Mouse (Mus musculus): ENCODE data around the gene Clpp. TPM values are rescaled to one million over a fixed set of nuclear protein-coding genes. Genes with fewer than 3 reads are reported as not detected.

The Clpp gene
- polyA plus RNA-seq, 1 experiment = 31.1 TPM

GRCm38 (mm10) chr17:57030931-57031660 is 41.0 kb downstream of the Clpp start, which contains the start of gene Khsrp:
Gene Khsrp, minus strand, starts transcription at chr17:57031522.
- Histone ChIP-seq H3K4me3 (ENCODE audit: control insufficient read depth, low read depth, low read length) (peak within 1 kb of the TSS; percentile 96), H3K36me3 (ENCODE audit: control insufficient read depth, insufficient read depth, low read length) (peaks cover 3% of the 10 kb centered on the region; the same call in 1 of the 2 replicates), H3K27ac (ENCODE audit: control insufficient read depth, insufficient read depth, low read depth, low read length) (peak within 1 kb of the TSS; percentile 96), H3K4me1 (ENCODE audit: control insufficient read depth, insufficient read depth, low read length) (peaks cover 18% of the 10 kb centered on the region), H3K27me3 (ENCODE audit: control insufficient read depth, insufficient read depth, low read length) (no peaks in the 10 kb centered on the region)
- peak; percentile 53 for TF ChIP-seq POLR2A (IDR thresholded peaks at IDR 0.05; ENCODE audit: control insufficient read depth, low read depth, low read length)
- TF ChIP-seq CTCF (IDR thresholded peaks at IDR 0.05; ENCODE audit: control insufficient read depth, insufficient read depth, insufficient replicate concordance, low read depth, low read length) = no peak

DNA sequence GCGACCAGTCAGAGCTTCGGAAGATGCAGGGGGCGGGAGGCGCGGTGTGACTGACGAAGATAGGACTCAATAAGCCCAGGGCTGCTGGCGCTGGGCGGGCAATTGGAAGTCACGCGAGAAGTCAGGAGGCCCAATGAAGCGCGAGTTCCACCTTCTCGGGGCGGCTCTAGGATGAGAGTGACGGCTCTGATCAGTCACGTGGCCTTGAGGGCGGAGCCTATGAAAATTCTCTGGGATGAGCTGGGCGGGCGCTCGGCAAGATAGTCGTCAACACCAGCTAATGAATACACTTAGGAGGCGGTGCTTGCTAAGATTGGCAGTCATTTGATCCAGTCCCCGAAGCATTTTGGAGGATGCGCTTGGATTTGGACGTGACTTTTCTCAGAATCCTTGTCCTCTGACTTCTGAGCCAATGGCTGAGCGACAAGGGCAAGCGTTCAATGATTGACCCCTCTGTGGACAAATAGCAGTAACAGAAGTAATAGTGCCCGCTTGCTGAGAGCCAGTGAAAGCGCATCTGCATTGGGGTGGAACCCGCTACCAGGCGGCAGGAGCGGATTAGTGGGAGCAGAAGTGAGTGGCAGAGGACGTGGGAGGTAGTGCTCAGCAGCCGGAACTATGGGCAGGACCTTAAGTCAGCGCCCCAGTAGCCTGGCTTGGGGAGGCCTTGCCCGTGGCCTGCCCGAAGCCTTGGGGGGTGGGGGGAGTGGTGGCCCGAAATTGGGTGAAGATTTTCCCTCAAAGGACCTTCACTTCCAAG is 41.7 kb downstream of the Clpp start:
- Histone ChIP-seq H3K36me3 (ENCODE audit: control insufficient read depth, insufficient read depth, low read length) (peaks cover 1% of the 10 kb centered on the region; the same call in 1 of the 2 replicates), H3K27ac (ENCODE audit: control insufficient read depth, insufficient read depth, low read depth, low read length) (peak overlapping the region; percentile 50), H3K27me3 (ENCODE audit: control insufficient read depth, insufficient read depth, low read length) (no peaks in the 10 kb centered on the region), H3K4me3 (ENCODE audit: control insufficient read depth, low read depth, low read length) (peak overlapping the region; percentile 96), H3K4me1 (ENCODE audit: control insufficient read depth, insufficient read depth, low read length) (peaks cover 18% of the 10 kb centered on the region)
- TF ChIP-seq CTCF (IDR thresholded peaks at IDR 0.05; ENCODE audit: control insufficient read depth, insufficient read depth, insufficient replicate concordance, low read depth, low read length) (no peak), POLR2A (IDR thresholded peaks at IDR 0.05; ENCODE audit: control insufficient read depth, low read depth, low read length) (peak; percentile 66)

- Histone ChIP-seq H3K4me3 (ENCODE audit: control insufficient read depth, low read depth, low read length) (no peak overlapping the region), H3K36me3 (ENCODE audit: control insufficient read depth, insufficient read depth, low read length) (no peaks in the 10 kb centered on the region), H3K27me3 (ENCODE audit: control insufficient read depth, insufficient read depth, low read length) (no peaks in the 10 kb centered on the region), H3K27ac (ENCODE audit: control insufficient read depth, insufficient read depth, low read depth, low read length) (no peak overlapping the region), H3K4me1 (ENCODE audit: control insufficient read depth, insufficient read depth, low read length) (peaks cover 18% of the 10 kb centered on the region)
- no peak for TF ChIP-seq CTCF (IDR thresholded peaks at IDR 0.05; ENCODE audit: control insufficient read depth, insufficient read depth, insufficient replicate concordance, low read depth, low read length)
- TF ChIP-seq POLR2A (IDR thresholded peaks at IDR 0.05; ENCODE audit: control insufficient read depth, low read depth, low read length) = 0 out of 2 replicates have a peak, but pooled peaks have one; percentile 11
Observed at GRCm38 (mm10) chr17:57032854-57033253, 42.7 kb downstream of the Clpp start.

DNA sequence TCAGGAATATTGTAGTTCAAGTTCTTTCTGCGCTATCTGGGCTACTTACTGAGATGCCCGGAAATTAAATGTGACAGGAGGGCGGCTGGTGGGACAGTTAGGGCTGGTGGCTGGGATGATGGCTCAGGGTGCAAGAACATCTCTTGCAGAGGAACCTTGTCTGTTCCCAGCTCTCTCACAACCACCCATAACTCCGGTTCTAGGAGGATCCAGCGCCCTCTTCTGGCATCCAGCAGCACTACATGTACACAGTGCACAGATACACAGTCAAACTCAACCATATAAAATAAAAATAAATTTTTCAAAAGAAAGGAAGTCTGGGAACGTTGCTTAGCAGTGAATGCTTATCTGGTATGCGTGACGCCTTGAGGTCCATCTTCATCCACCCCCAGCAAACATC is 48.9 kb downstream of the Clpp start:
- H3K4me3 ChIP-seq (ENCODE audit: control insufficient read depth, low read depth, low read length) = peak overlapping the region; percentile 76
- H3K4me1 ChIP-seq (ENCODE audit: control insufficient read depth, insufficient read depth, low read length) = no peaks in the 10 kb centered on the region; the same call in 1 of the 2 replicates
- no peak for TF ChIP-seq POLR2A (IDR thresholded peaks at IDR 0.05; ENCODE audit: control insufficient read depth, low read depth, low read length)
- peak; percentile 56; the same call in 1 of the 2 replicates for TF ChIP-seq CTCF (IDR thresholded peaks at IDR 0.05; ENCODE audit: control insufficient read depth, insufficient read depth, insufficient replicate concordance, low read depth, low read length)
- no peaks in the 10 kb centered on the region for H3K27me3 ChIP-seq (ENCODE audit: control insufficient read depth, insufficient read depth, low read length)
- H3K27ac ChIP-seq (ENCODE audit: control insufficient read depth, insufficient read depth, low read depth, low read length) = no peak overlapping the region
- no peaks in the 10 kb centered on the region for H3K36me3 ChIP-seq (ENCODE audit: control insufficient read depth, insufficient read depth, low read length)

DNA sequence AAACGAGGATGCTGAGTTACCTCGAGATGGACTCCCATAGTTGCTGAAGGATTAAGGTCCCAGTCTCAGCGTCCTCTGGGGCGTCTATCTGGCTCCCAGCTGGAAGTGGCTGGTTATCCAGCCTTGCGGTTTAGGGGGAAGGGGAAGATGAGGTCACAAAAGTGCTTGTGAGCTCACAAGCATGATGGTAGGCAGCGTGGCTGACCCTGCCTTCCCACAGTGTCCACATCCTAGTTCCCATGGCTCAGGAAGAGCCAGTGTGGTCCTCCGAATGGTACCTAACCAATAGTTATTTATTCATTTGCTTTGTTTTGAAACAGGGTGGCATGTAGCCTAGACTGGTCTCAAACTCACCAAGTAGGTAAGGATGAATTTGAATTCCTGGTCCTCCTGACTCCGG is 51.4 kb downstream of the Clpp start, which contains the start of gene Slc25a41:
TSS of gene Slc25a41 (minus strand) at position 101 of the 400 bp plus-strand sequence.
- Histone ChIP-seq H3K27me3 (ENCODE audit: control insufficient read depth, insufficient read depth, low read length) (no peaks in the 10 kb centered on the region), H3K4me1 (ENCODE audit: control insufficient read depth, insufficient read depth, low read length) (no peaks in the 10 kb centered on the region; the same call in 1 of the 2 replicates), H3K27ac (ENCODE audit: control insufficient read depth, insufficient read depth, low read depth, low read length) (peak within 1 kb of the TSS; percentile 34; the same call in 1 of the 2 replicates), H3K36me3 (ENCODE audit: control insufficient read depth, insufficient read depth, low read length) (no peaks in the 10 kb centered on the region), H3K4me3 (ENCODE audit: control insufficient read depth, low read depth, low read length) (peak within 1 kb of the TSS; percentile 87)
- TF ChIP-seq POLR2A (IDR thresholded peaks at IDR 0.05; ENCODE audit: control insufficient read depth, low read depth, low read length) (peak; percentile 72; the same call in 1 of the 2 replicates), CTCF (IDR thresholded peaks at IDR 0.05; ENCODE audit: control insufficient read depth, insufficient read depth, insufficient replicate concordance, low read depth, low read length) (no peak)

Other genes with a start within 250 kb of the Clpp start
- gene Nrtn, start 232.8 kb upstream of the Clpp start, polyA plus RNA-seq (2012; rRNA removed) = 7.8 and 9.2 TPM in 2 replicates
- gene Dus3l, start 225.5 kb upstream of the Clpp start, polyA plus RNA-seq (2012; rRNA removed) = 29.7 and 31.3 TPM in 2 replicates
- 158 and 194 TPM in 2 replicates for gene Prr22, start 220.1 kb upstream of the Clpp start, polyA plus RNA-seq (2012; rRNA removed)
- 312 and 332 TPM in 2 replicates for gene Rfx2, start 159.3 kb upstream of the Clpp start, polyA plus RNA-seq (2012; rRNA removed)
- 166 TPM in 2 replicates for gene Acsbg2, start 115.9 kb upstream of the Clpp start, polyA plus RNA-seq (2012; rRNA removed)
- gene 1700061G19Rik, start 114.8 kb upstream of the Clpp start, polyA plus RNA-seq (2012; rRNA removed) = 157 and 164 TPM in 2 replicates
- 60.6 and 73.5 TPM in 2 replicates for gene Mllt1, start 54.9 kb upstream of the Clpp start, polyA plus RNA-seq (2012; rRNA removed)
- not detected in 2 replicates for gene Acer1, start 8.2 kb upstream of the Clpp start, polyA plus RNA-seq (2012; rRNA removed)
- gene Alkbh7, start 7.0 kb downstream of the Clpp start, polyA plus RNA-seq (2012; rRNA removed) = 30.2 and 35.7 TPM in 2 replicates
- not detected in 2 replicates for gene Pspn, start 9.7 kb downstream of the Clpp start, polyA plus RNA-seq (2012; rRNA removed)
- gene Gtf2f1, start 21.0 kb downstream of the Clpp start, polyA plus RNA-seq (2012; rRNA removed) = 175 and 195 TPM in 2 replicates
- 19.7 and 21.3 TPM in 2 replicates for gene Gm17949, start 21.2 kb downstream of the Clpp start, polyA plus RNA-seq (2012; rRNA removed)
- 45.2 and 45.9 TPM in 2 replicates for gene Khsrp, start 41.2 kb downstream of the Clpp start, polyA plus RNA-seq (2012; rRNA removed)
- 45.5 and 48.0 TPM in 2 replicates for gene Slc25a41, start 51.3 kb downstream of the Clpp start, polyA plus RNA-seq (2012; rRNA removed)
- 2.4 and 4.3 TPM in 2 replicates for gene Crb3, start 68.8 kb downstream of the Clpp start, polyA plus RNA-seq (2012; rRNA removed)
- gene Slc25a23, start 69.6 kb downstream of the Clpp start, polyA plus RNA-seq (2012; rRNA removed) = 8.8 and 8.9 TPM in 2 replicates
- 0.35 and 0.41 TPM in 2 replicates for gene Dennd1c, start 88.2 kb downstream of the Clpp start, polyA plus RNA-seq (2012; rRNA removed)
- 0.06 and 0.08 TPM in 2 replicates for gene Tubb4a, start 97.5 kb downstream of the Clpp start, polyA plus RNA-seq (2012; rRNA removed)
- gene Tnfsf9, start 115.0 kb downstream of the Clpp start, polyA plus RNA-seq (2012; rRNA removed) = 0.10 TPM in 1 of 2 replicates, not detected in the other
- not detected in 2 replicates for gene Cd70, start 159.5 kb downstream of the Clpp start, polyA plus RNA-seq (2012; rRNA removed)
- gene Tnfsf14, start 203.9 kb downstream of the Clpp start, polyA plus RNA-seq (2012; rRNA removed) = not detected in 2 replicates
- 6.3 and 12.4 TPM in 2 replicates for gene C3, start 237.8 kb downstream of the Clpp start, polyA plus RNA-seq (2012; rRNA removed)

Data from testis, adult 2 months (tissue).